Mouse (Mus musculus): ENCODE data around the gene Olfr1136. TPM values are rescaled to one million over a fixed set of nuclear protein-coding genes. Genes with fewer than 3 reads are reported as not detected.

Olfr1136 gene
- not detected in 2 replicates for polyA plus RNA-seq (2012; rRNA removed)

DNA sequence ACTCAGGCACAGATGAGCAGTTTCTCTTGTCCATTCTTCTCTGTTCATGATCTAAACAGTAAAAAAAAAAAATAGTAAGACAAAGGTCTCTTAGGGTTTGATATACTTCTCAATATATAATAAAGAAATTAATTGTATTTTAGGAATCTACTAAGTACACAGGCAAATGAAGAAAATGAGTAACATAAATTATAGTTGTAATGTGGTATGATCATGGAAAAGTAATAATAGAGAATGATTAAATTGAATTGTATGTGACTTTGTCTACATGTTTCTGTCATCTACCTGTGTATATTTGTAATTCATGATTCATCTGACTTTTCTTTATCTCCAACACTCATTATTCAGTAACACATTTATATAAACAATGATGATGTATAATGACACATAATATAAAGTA lies at the start of gene Olfr1136:
Gene Olfr1136 (minus strand): TSS at position 101 of the 400 bp plus-strand sequence.

DNA sequence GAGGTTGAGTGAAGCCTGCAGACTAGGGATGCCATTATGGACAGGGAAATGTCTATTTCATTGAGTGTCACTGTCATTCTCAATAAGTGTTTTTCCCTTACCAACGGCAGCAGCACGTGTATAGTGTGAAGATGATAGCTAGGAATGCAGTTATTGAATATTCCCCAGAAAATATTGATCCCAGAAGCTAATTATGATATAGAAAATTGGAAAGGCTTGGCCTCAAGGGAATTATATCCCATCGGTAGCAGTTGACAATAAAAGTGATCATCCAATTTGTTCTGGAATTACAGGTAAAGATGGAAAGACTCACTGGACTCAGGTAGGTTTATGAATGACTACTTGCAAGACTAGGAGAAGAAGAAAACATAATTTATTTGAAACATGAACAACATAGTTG lies 49.7 kb upstream of the Olfr1136 start, which contains the start of gene Olfr1140:
Gene Olfr1140 (plus strand): TSS at position 301 of the 400 bp plus-strand sequence.

GRCm38 (mm10) chr2:87739878-87740277 lies 46.1 kb upstream of the Olfr1136 start, which contains the start of gene Olfr1138:
Gene Olfr1138, minus strand, starts transcription at chr2:87739978.

GRCm38 (mm10) chr2:87713079-87713478 lies 19.3 kb upstream of the Olfr1136 start, which contains the start of gene Olfr1137:
Gene Olfr1137, minus strand, starts transcription at chr2:87713179.

GRCm38 (mm10) chr2:87673564-87673963 lies 20.2 kb downstream of the Olfr1136 start, which contains the start of gene Olfr1135:
Gene Olfr1135, minus strand, starts transcription at chr2:87673664.

GRCm38 (mm10) chr2:87658360-87658759 lies 35.4 kb downstream of the Olfr1136 start, which contains the start of gene Olfr1134:
Gene Olfr1134, minus strand, starts transcription at chr2:87658460.

GRCm38 (mm10) chr2:87647274-87647673 lies 46.5 kb downstream of the Olfr1136 start, which contains the start of gene Olfr1133:
Gene Olfr1133, minus strand, starts transcription at chr2:87647374.

Other genes starting within 250 kb of the Olfr1136 start
- gene Olfr1126, start 240.0 kb downstream of the Olfr1136 start, polyA plus RNA-seq (2012; rRNA removed): not detected in 2 replicates
- not detected in 2 replicates for gene Pramel7, start 196.9 kb downstream of the Olfr1136 start, polyA plus RNA-seq (2012; rRNA removed)
- not detected in 2 replicates for gene Pramel6, start 187.4 kb downstream of the Olfr1136 start, polyA plus RNA-seq (2012; rRNA removed)
- not detected in 2 replicates for gene Olfr153, start 162.2 kb downstream of the Olfr1136 start, polyA plus RNA-seq (2012; rRNA removed)
- gene Olfr1128, start 148.4 kb downstream of the Olfr1136 start, polyA plus RNA-seq (2012; rRNA removed): not detected in 2 replicates
- not detected in 2 replicates for gene Olfr1129, start 120.0 kb downstream of the Olfr1136 start, polyA plus RNA-seq (2012; rRNA removed)
- gene Olfr1130, start 87.7 kb downstream of the Olfr1136 start, polyA plus RNA-seq (2012; rRNA removed): not detected in 2 replicates
- not detected in 2 replicates for gene Olfr1131, start 66.8 kb downstream of the Olfr1136 start, polyA plus RNA-seq (2012; rRNA removed)
- not detected in 2 replicates for gene Olfr1132, start 56.4 kb downstream of the Olfr1136 start, polyA plus RNA-seq (2012; rRNA removed)
- not detected in 2 replicates for gene Olfr1133, start 46.6 kb downstream of the Olfr1136 start, polyA plus RNA-seq (2012; rRNA removed)
- not detected in 2 replicates for gene Olfr1134, start 35.5 kb downstream of the Olfr1136 start, polyA plus RNA-seq (2012; rRNA removed)
- not detected in 2 replicates for gene Olfr1135, start 20.3 kb downstream of the Olfr1136 start, polyA plus RNA-seq (2012; rRNA removed)
- gene Olfr1137, start 19.2 kb upstream of the Olfr1136 start, polyA plus RNA-seq (2012; rRNA removed): not detected in 2 replicates
- gene Olfr1138, start 46.0 kb upstream of the Olfr1136 start, polyA plus RNA-seq (2012; rRNA removed): not detected in 2 replicates
- not detected in 2 replicates for gene Olfr1140, start 49.8 kb upstream of the Olfr1136 start, polyA plus RNA-seq (2012; rRNA removed)
- not detected in 2 replicates for gene Olfr1141, start 60.0 kb upstream of the Olfr1136 start, polyA plus RNA-seq (2012; rRNA removed)
- not detected in 2 replicates for gene Olfr152, start 85.5 kb upstream of the Olfr1136 start, polyA plus RNA-seq (2012; rRNA removed)
- not detected in 2 replicates for gene Olfr1143, start 106.6 kb upstream of the Olfr1136 start, polyA plus RNA-seq (2012; rRNA removed)
- not detected in 2 replicates for gene Olfr1145, start 115.9 kb upstream of the Olfr1136 start, polyA plus RNA-seq (2012; rRNA removed)
- not detected in 2 replicates for gene Olfr1148, start 136.6 kb upstream of the Olfr1136 start, polyA plus RNA-seq (2012; rRNA removed)
- gene Olfr1150-ps1, start 150.0 kb upstream of the Olfr1136 start, polyA plus RNA-seq (2012; rRNA removed): not detected in 2 replicates
- not detected in 2 replicates for gene Olfr1151, start 161.9 kb upstream of the Olfr1136 start, polyA plus RNA-seq (2012; rRNA removed)
- gene Olfr1152, start 172.5 kb upstream of the Olfr1136 start, polyA plus RNA-seq (2012; rRNA removed): not detected in 2 replicates
- not detected in 2 replicates for gene Olfr1153, start 201.0 kb upstream of the Olfr1136 start, polyA plus RNA-seq (2012; rRNA removed)
- gene Olfr1154, start 211.2 kb upstream of the Olfr1136 start, polyA plus RNA-seq (2012; rRNA removed): not detected in 2 replicates